Mouse (Mus musculus): ENCODE measurements around the gene Myod1.

GRCm38 (mm10) chr7:46361776-46362175, 14.5 kb upstream of the Myod1 start:
- TF ChIP-seq POLR2A (IDR thresholded peaks at IDR 0.05; ENCODE audit: insufficient read depth, low read depth, low read length) (no peak), CTCF (IDR thresholded peaks at IDR 0.05) (no peak), EP300 (IDR thresholded peaks at IDR 0.05; ENCODE audit: insufficient read depth, low read depth, low read length) (no peak)
